Mouse (Mus musculus) testis, postnatal 10 days (tissue): ENCODE measurements around the gene Immp2l.

Experiments
- DNase-seq: peaks from one replicate; pipeline ENCODE4 v3.0.0; 2021; ENCODE audit warnings: low spot score

Immp2l gene

GRCm38 (mm10) chr12:41868317-41868716 is 844.4 kb downstream of the Immp2l start:
- no peak for DNase-seq

GRCm38 (mm10) chr12:41874015-41874414 is 850.1 kb downstream of the Immp2l start:
- DNase-seq, result no peak

GRCm38 (mm10) chr12:41877292-41877959 is 853.5 kb downstream of the Immp2l start:
- no peak for DNase-seq

- no peak for DNase-seq
Measured at GRCm38 (mm10) chr12:41878493-41878892, 854.6 kb downstream of the Immp2l start.

GRCm38 (mm10) chr12:41878972-41879371 is 855.1 kb downstream of the Immp2l start:
- no peak for DNase-seq

- DNase-seq, result no peak
Measured at GRCm38 (mm10) chr12:41879412-41879811, 855.5 kb downstream of the Immp2l start.

GRCm38 (mm10) chr12:41880833-41881232 is 856.9 kb downstream of the Immp2l start:
- DNase-seq, result no peak

GRCm38 (mm10) chr12:41908011-41908410 is 884.1 kb downstream of the Immp2l start:
- DNase-seq, result no peak

GRCm38 (mm10) chr12:41911626-41912025 is 887.7 kb downstream of the Immp2l start:
- no peak for DNase-seq

GRCm38 (mm10) chr12:41937751-41938150 is 913.9 kb downstream of the Immp2l start:
- DNase-seq, result no peak

GRCm38 (mm10) chr12:41941853-41942252 is 918.0 kb downstream of the Immp2l start:
- DNase-seq, result no peak

- no peak for DNase-seq
Measured at GRCm38 (mm10) chr12:41944079-41944672, 920.3 kb downstream of the Immp2l start.

GRCm38 (mm10) chr12:41946536-41946935 is 922.6 kb downstream of the Immp2l start:
- no peak for DNase-seq

GRCm38 (mm10) chr12:41949409-41949808 is 925.5 kb downstream of the Immp2l start:
- DNase-seq, result no peak

- no peak for DNase-seq
Measured at GRCm38 (mm10) chr12:41949841-41950241, 926.0 kb downstream of the Immp2l start.

GRCm38 (mm10) chr12:41950726-41951125 is 926.8 kb downstream of the Immp2l start:
- DNase-seq, result no peak

- DNase-seq, result no peak
Measured at GRCm38 (mm10) chr12:41961038-41961437, 937.1 kb downstream of the Immp2l start.

GRCm38 (mm10) chr12:41991408-41991807 is 967.5 kb downstream of the Immp2l start:
- DNase-seq, result no peak
